Mouse (Mus musculus): ENCODE results near the gene Ugt1a1. TPM values are rescaled to one million over a fixed set of nuclear protein-coding genes. Genes with fewer than 3 reads are reported as not detected.

Ugt1a1 gene
- total and polyA plus RNA-seq, 3 experiments = 0.19 TPM; not detected in 2

DNA sequence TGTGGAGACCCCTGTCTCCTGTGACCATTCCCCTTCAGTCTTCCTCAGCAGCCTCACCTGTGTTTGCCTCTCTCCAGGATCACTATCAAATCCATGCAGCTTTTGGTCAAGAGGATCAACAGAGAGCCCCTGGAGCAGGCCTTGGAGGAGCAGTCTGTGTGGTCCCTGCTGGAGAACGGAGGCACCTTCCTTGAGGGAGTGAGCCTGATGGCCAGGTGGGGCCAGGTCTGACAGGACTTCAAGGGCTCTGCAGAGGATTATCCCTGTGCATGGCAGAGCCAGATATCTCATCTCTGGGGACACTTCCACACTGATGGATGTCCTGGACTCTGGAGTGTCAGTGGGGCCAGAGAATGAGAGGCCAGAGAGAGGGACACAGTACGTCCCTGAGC lies 43.7 kb downstream of the Ugt1a1 start:
- TF ChIP-seq IRF4 (IDR thresholded peaks at IDR 0.05; ENCODE audit: low read depth, low read length) = no peak
- no peak for TF ChIP-seq POLR2A (IDR thresholded peaks at IDR 0.05; ENCODE audit: low read depth, low read length)
- no peak for TF ChIP-seq MAFK (IDR thresholded peaks at IDR 0.05; ENCODE audit: insufficient replicate concordance, low read length)
- TF ChIP-seq CTCF (conservative IDR thresholded peaks at IDR 0.05 in 1 of 2, IDR thresholded peaks at IDR 0.05 in 1 of 2; ENCODE audit: low read depth in 2 of 2, low read length in 2 of 2) = no peak
- no peak for TF ChIP-seq JUN (IDR thresholded peaks at IDR 0.05; ENCODE audit: insufficient read depth, low read depth, low read length)
- peaks cover 65% of the 10 kb centered on the region for H3K9me3 ChIP-seq (replicated peaks; ENCODE audit: low read length)
- H3K4me3 ChIP-seq (replicated peaks in 1 of 3; ENCODE audit: low read depth in 2 of 3, low read length in 2 of 3, poor library complexity in 1 of 3) = no peak overlapping the region
- H3K9ac ChIP-seq (ENCODE audit: insufficient read depth, low read depth) = no peak overlapping the region
- in situ Hi-C loops (cut with MboI; ENCODE audit: low pct_ligation_motif_present, low pct_unique_long_range_greater_than_20kb, low sequenced_read_pairs) = no loop called here
- H3K36me3 ChIP-seq (replicated peaks in 1 of 2; ENCODE audit: control insufficient read depth in 1 of 2, insufficient read depth in 1 of 2, low read length in 1 of 2) = peaks cover 3 to 9% of the 10 kb centered on the region in 2 experiments
- no peak overlapping the region for H3K4me2 ChIP-seq (ENCODE audit: insufficient read depth, low read depth, poor library complexity, severe bottlenecking)
- dilution Hi-C loops (cut with MboI; ENCODE audit: extremely low pct_ligation_motif_present, extremely low pct_unique_long_range_greater_than_20kb, low sequenced_read_pairs) = no loop called here
- no peak for DNase-seq (ENCODE audit: extremely low read depth)
- peaks cover 2 to 15% of the 10 kb centered on the region in 2 experiments; a peak in 3 of 4 replicates for H3K4me1 ChIP-seq (ENCODE audit: control insufficient read depth in 1 of 2, insufficient read depth in 2 of 2)
- H3K27me3 ChIP-seq (replicated peaks) = peaks cover 8% of the 10 kb centered on the region
- H3K27ac ChIP-seq (ENCODE audit: insufficient read depth, low read depth) = no peak overlapping the region
- H3K79me2 ChIP-seq (replicated peaks; ENCODE audit: control insufficient read depth, extremely low read depth, insufficient read depth, poor library complexity, severe bottlenecking) = no peaks in the 10 kb centered on the region

GRCm38 (mm10) chr1:88255989-88256754 lies 44.4 kb downstream of the Ugt1a1 start:
- Histone ChIP-seq H3K4me1 (ENCODE audit: control insufficient read depth in 1 of 2, insufficient read depth in 2 of 2) (peaks cover 2 to 22% of the 10 kb centered on the region in 2 experiments; a peak in 3 of 4 replicates), H3K36me3 (replicated peaks in 1 of 2; ENCODE audit: control insufficient read depth in 1 of 2, insufficient read depth in 1 of 2, low read length in 1 of 2) (peaks cover 3 to 15% of the 10 kb centered on the region in 2 experiments), H3K4me3 (replicated peaks in 1 of 3; ENCODE audit: low read depth in 2 of 3, low read length in 2 of 3, poor library complexity in 1 of 3) (no peak overlapping the region), H3K27ac (ENCODE audit: insufficient read depth, low read depth) (no peak overlapping the region), H3K9me3 (replicated peaks; ENCODE audit: low read length) (peaks cover 58% of the 10 kb centered on the region), H3K27me3 (replicated peaks) (peaks cover 7% of the 10 kb centered on the region), H3K9ac (ENCODE audit: insufficient read depth, low read depth) (no peak overlapping the region), H3K79me2 (replicated peaks; ENCODE audit: control insufficient read depth, extremely low read depth, insufficient read depth, poor library complexity, severe bottlenecking) (no peaks in the 10 kb centered on the region), H3K4me2 (ENCODE audit: insufficient read depth, low read depth, poor library complexity, severe bottlenecking) (no peak overlapping the region)
- TF ChIP-seq MXI1 (IDR thresholded peaks at IDR 0.05; ENCODE audit: low read depth, low read length) (no peak), ETS1 (conservative IDR thresholded peaks at IDR 0.05; ENCODE audit: low read depth, low read length) (no peak), BHLHE40 (IDR thresholded peaks at IDR 0.05; ENCODE audit: low read depth, low read length) (no peak), ZC3H11A (IDR thresholded peaks at IDR 0.05; ENCODE audit: low read depth, low read length) (no peak), JUND (conservative IDR thresholded peaks at IDR 0.05; ENCODE audit: low read depth, low read length) (no peak), UBTF (IDR thresholded peaks at IDR 0.05; ENCODE audit: low read depth, low read length) (no peak), GABPA (IDR thresholded peaks at IDR 0.05; ENCODE audit: insufficient replicate concordance, low read depth, low read length) (no peak), POLR2AphosphoS2 (IDR thresholded peaks at IDR 0.05; ENCODE audit: low read depth, low read length) (no peak), NRF1 (IDR thresholded peaks at IDR 0.05; ENCODE audit: low read depth, low read length) (no peak), ZNF384 (IDR thresholded peaks at IDR 0.05; ENCODE audit: low read depth, low read length) (no peak), USF2 (conservative IDR thresholded peaks at IDR 0.05; ENCODE audit: low read depth, low read length) (no peak), MAFK (IDR thresholded peaks at IDR 0.05; ENCODE audit: insufficient replicate concordance, low read length) (no peak), CHD1 (IDR thresholded peaks at IDR 0.05; ENCODE audit: low read depth, low read length) (no peak), ZMIZ1 (IDR thresholded peaks at IDR 0.05; ENCODE audit: low read depth, low read length) (no peak), JUN (IDR thresholded peaks at IDR 0.05; ENCODE audit: insufficient read depth, low read depth, low read length) (no peak), SIN3A (IDR thresholded peaks at IDR 0.05; ENCODE audit: low read length) (no peak), MYC (IDR thresholded peaks at IDR 0.05; ENCODE audit: low read depth, low read length) (no peak)
- DNase-seq (ENCODE audit: extremely low read depth) = no peak
- dilution Hi-C loops (cut with MboI; ENCODE audit: extremely low pct_ligation_motif_present, extremely low pct_unique_long_range_greater_than_20kb, low sequenced_read_pairs) = no loop called here
- in situ Hi-C loops (cut with MboI; ENCODE audit: low pct_ligation_motif_present, low pct_unique_long_range_greater_than_20kb, low sequenced_read_pairs) = no loop called here

All from CH12.LX (cell line).